Mouse (Mus musculus) G1E-ER4 (cell line): ENCODE results near the gene Sdk1. TPM values are rescaled to one million over a fixed set of nuclear protein-coding genes. Genes with fewer than 3 reads are reported as not detected.

ENCODE experiments used
- GATA1 ChIP-seq: IDR thresholded peaks from one replicate; pipeline ENCODE4 v1.8.0; 2012; ENCODE audit warnings: low read length, inconsistent platforms
- polyA plus RNA-seq: library from polyadenylated mRNA; stranded (reverse); fragments of >175 nt; gene quantifications from 2 replicates; pipeline ENCODE4 v1.2.3, GENCODE M21; 2012

Gene Sdk1
- polyA plus RNA-seq, 1 experiment: not detected

DNA sequence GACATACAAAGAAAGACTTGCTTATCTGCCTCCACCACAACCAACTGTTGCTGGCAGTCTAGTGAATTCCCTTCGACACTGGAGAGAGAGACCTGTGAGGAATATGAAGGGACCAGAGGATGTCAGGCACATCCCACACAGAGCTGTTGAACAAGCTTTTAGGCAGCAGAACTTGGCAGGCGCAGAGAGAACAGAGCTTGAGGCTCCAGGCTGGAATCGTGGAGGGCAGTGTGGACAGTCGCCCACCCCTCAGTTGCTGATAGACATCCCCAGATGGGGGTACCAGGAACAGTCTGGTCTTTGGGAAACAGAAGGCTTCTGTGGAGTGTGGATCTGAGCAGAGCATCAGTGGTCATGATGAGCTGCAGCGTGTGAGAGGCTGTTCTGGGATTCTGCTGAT, 747.4 kb downstream of the Sdk1 start:
- TF ChIP-seq GATA1: no peak

- TF ChIP-seq GATA1: no peak
Measured at GRCm38 (mm10) chr5:141994192-141994591, 752.9 kb downstream of the Sdk1 start.

GRCm38 (mm10) chr5:142000247-142000646, 759.0 kb downstream of the Sdk1 start:
- TF ChIP-seq GATA1: no peak

DNA sequence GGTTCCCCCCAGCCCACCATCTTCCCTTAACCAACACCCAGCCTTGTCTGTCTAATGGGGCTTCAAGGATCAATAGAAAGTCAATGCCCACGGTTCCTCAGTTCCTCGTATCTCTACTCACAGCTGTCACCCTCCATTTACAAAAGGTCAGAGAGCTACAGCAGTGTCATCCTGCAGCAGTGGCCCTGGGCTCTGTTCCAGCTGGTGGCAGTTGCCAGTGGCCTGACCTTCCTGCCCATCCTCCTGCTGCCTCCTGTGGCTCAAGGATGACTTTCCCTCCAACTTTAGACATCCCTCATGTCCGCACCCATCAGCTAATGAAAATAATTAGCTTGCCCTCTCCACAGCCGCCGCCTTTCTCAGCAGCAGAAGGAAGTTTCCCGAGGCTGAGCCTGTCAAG, 759.8 kb downstream of the Sdk1 start:
- TF ChIP-seq GATA1: no peak

DNA sequence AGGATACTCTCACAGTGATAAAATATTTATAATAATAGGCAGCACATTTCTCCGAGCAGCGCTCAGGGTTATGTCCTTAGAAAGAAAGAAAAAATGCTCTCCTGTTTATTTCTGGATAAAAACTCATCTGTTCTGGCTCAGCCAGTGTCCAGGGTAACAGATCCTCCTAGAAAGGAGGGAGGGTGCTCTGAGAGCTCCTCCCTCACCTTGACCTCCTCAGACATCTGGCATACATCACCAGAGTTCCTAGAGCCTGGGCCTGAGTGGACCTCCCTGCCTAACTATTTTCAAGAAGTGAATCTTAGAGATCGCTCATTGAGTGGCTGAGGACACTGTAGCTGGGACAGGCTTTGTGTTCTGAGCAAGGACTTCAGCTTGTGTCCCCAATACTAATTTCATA, 760.7 kb downstream of the Sdk1 start:
- TF ChIP-seq GATA1: no peak

- no peak for TF ChIP-seq GATA1
Measured at GRCm38 (mm10) chr5:142010189-142010588, 768.9 kb downstream of the Sdk1 start.

DNA sequence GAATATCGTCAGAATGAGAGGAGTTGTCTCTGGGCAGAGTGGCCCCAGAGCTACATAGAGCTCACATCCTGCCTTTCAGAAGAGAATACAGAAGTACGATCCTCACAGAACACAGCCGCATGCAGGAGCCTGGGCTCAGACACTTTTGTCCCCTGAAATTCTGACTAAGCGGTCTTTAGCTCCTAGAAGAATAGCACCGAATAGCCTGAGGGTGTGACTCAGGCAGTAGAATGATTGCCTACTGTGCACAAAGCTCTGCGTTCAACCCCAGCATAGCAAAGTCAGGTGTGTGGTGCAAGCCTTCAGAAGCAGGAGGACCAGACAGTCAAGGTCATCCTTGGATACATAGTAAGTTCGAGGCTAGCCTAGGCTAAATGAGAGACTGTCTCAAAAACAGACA, 775.7 kb downstream of the Sdk1 start:
- no peak for TF ChIP-seq GATA1

- TF ChIP-seq GATA1: no peak
Measured at GRCm38 (mm10) chr5:142022877-142023580, 781.7 kb downstream of the Sdk1 start.

- no peak for TF ChIP-seq GATA1
Measured at GRCm38 (mm10) chr5:142024448-142024847, 783.2 kb downstream of the Sdk1 start.

DNA sequence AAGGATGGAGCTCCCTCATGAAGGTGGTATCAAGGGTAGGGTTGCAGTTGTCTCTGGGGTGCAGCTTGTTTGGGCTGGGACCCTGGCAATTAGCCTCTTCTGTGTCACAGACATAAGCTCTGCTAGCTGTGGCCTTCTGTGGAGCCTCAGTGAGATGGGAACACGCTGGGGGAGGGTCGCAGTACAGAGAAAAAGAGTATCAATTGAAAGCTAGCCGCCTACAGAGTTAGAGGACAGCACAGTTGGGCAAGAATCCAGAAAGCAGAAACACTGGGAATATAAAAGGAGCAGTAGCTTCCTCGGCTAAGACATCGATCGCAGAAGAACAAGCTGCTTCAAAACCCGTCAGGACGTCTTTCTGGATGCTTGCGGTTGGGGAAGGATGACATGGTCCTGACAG, 795.2 kb downstream of the Sdk1 start:
- no peak for TF ChIP-seq GATA1

- TF ChIP-seq GATA1: no peak
Measured at GRCm38 (mm10) chr5:142039236-142039635, 797.9 kb downstream of the Sdk1 start.

- no peak for TF ChIP-seq GATA1
Measured at GRCm38 (mm10) chr5:142039891-142040530, 798.7 kb downstream of the Sdk1 start.

GRCm38 (mm10) chr5:142041226-142041802, 800.0 kb downstream of the Sdk1 start:
- TF ChIP-seq GATA1: no peak

GRCm38 (mm10) chr5:142061781-142062180, 820.5 kb downstream of the Sdk1 start:
- TF ChIP-seq GATA1: no peak

- no peak for TF ChIP-seq GATA1
Measured at GRCm38 (mm10) chr5:142071322-142071721, 830.0 kb downstream of the Sdk1 start.

GRCm38 (mm10) chr5:142073901-142074300, 832.6 kb downstream of the Sdk1 start:
- no peak for TF ChIP-seq GATA1

- no peak for TF ChIP-seq GATA1
Measured at GRCm38 (mm10) chr5:142074561-142075500, 833.5 kb downstream of the Sdk1 start.
